Mouse (Mus musculus) MEL (cell line): ENCODE results near the gene Mob3c. TPM values are rescaled to one million over a fixed set of nuclear protein-coding genes. Genes with fewer than 3 reads are reported as not detected.

Source experiments
- DNase-seq: peaks from one replicate; pipeline ENCODE4 v3.0.0; 2011; ENCODE audit warnings: low read depth, low spot score
- H3K27ac ChIP-seq: 2 replicates; pipeline ENCODE4 v1.5.1; 2012; ENCODE audit warnings: low read depth, mild to moderate bottlenecking, control low read depth, low read length, moderate library complexity; ENCODE audit not compliant: control insufficient read depth
- H3K27me3 ChIP-seq, 2 experiments: fragments of 150-350 bp in 1 of 2; sonication (generic) in 1 of 2; 2 replicates each; pipeline ENCODE4 v1.6.1; 2012; ENCODE audit warnings: low read length in 2 of 2, mild to moderate bottlenecking in 2 of 2, improper control_type of control experiment in 1 of 2, moderate library complexity in 1 of 2; ENCODE audit not compliant: insufficient read depth in 2 of 2, control insufficient read depth in 1 of 2
- H3K36me3 ChIP-seq, 2 experiments: 2 replicates each; pipeline ENCODE4 v1.6.1; 2012 to 2014; ENCODE audit warnings: low read length in 2 of 2, improper control_type of control experiment in 1 of 2, inconsistent platforms in 1 of 2, mild to moderate bottlenecking in 1 of 2; ENCODE audit not compliant: insufficient read depth in 2 of 2, control insufficient read depth in 1 of 2
- H3K4me1 ChIP-seq, 2 experiments: fragments of 150-350 bp in 1 of 2; sonication (generic) in 1 of 2; 2 replicates each; pipeline ENCODE4 v1.6.1; 2012; ENCODE audit warnings: low read length in 2 of 2, improper control_type of control experiment in 1 of 2, mild to moderate bottlenecking in 1 of 2; ENCODE audit not compliant: insufficient read depth in 2 of 2, control insufficient read depth in 1 of 2
- H3K4me3 ChIP-seq, 2 experiments: fragments of 150-350 bp in 1 of 2; sonication (generic) in 1 of 2; 2 replicates each; pipeline ENCODE4 v1.5.1; 2012; ENCODE audit warnings: low read depth in 2 of 2, low read length in 2 of 2, mild to moderate bottlenecking in 2 of 2, moderate library complexity in 2 of 2, control low read depth in 1 of 2, improper control_type of control experiment in 1 of 2; ENCODE audit not compliant: control insufficient read depth in 1 of 2, insufficient read depth in 1 of 2
- H3K79me2 ChIP-seq: 2 replicates; pipeline ENCODE4 v1.6.1; 2012; ENCODE audit warnings: mild to moderate bottlenecking, low read length, moderate library complexity; ENCODE audit not compliant: control insufficient read depth, poor library complexity, insufficient read depth
- H3K9ac ChIP-seq: 2 replicates; pipeline ENCODE4 v1.6.1; 2012; ENCODE audit warnings: low read depth, mild to moderate bottlenecking, control low read depth, low read length, moderate library complexity; ENCODE audit not compliant: control insufficient read depth, poor library complexity, severe bottlenecking
- H3K9me3 ChIP-seq: fragments of 150-350 bp; sonication (generic); replicated peaks from 2 replicates; pipeline ENCODE4 v1.6.1; 2012; ENCODE audit warnings: mild to moderate bottlenecking, low read length, improper control_type of control experiment, moderate library complexity; ENCODE audit not compliant: insufficient read depth
- BHLHE40 ChIP-seq: IDR thresholded peaks from 2 replicates; pipeline ENCODE4 v1.6.1; 2012; ENCODE audit warnings: low read depth, mild to moderate bottlenecking, inconsistent platforms, low read length, improper control_type of control experiment, borderline replicate concordance
- CTCF ChIP-seq, 3 experiments: IDR thresholded peaks in 2 of 3; conservative IDR thresholded peaks in 1 of 3; 2 replicates each; pipeline ENCODE4 v1.5.1; 2011 to 2012; ENCODE audit warnings: low read length in 3 of 3, low read depth in 2 of 3, mild to moderate bottlenecking in 2 of 3, improper control_type of control experiment in 1 of 3, inconsistent platforms in 1 of 3, mixed read lengths in 1 of 3, moderate library complexity in 1 of 3; ENCODE audit not compliant: control insufficient read depth in 1 of 3, insufficient read depth in 1 of 3, poor library complexity in 1 of 3, severe bottlenecking in 1 of 3
- E2F4 ChIP-seq: IDR thresholded peaks from 2 replicates; pipeline ENCODE4 v1.6.1; 2011; ENCODE audit warnings: low read depth, low read length, improper control_type of control experiment, borderline replicate concordance
- ELF1 ChIP-seq: IDR thresholded peaks from 2 replicates; pipeline ENCODE4 v1.6.1; 2014; ENCODE audit warnings: low read depth, mild to moderate bottlenecking, inconsistent platforms, low read length, improper control_type of control experiment, moderate library complexity
- EP300 ChIP-seq, 2 experiments: IDR thresholded peaks; 2 replicates each; pipeline ENCODE4 v1.6.1; 2011; ENCODE audit warnings: improper control_type of control experiment in 2 of 2, low read length in 2 of 2, low read depth in 1 of 2, mild to moderate bottlenecking in 1 of 2
- GATA1 ChIP-seq: IDR thresholded peaks from 2 replicates; pipeline ENCODE4 v1.6.1; 2011; ENCODE audit warnings: low read depth, low read length, improper control_type of control experiment
- HCFC1 ChIP-seq: IDR thresholded peaks from 2 replicates; pipeline ENCODE4 v1.6.1; 2012; ENCODE audit warnings: low read depth, mild to moderate bottlenecking, inconsistent platforms, low read length, improper control_type of control experiment, moderate library complexity
- MAFK ChIP-seq: IDR thresholded peaks from 2 replicates; pipeline ENCODE4 v1.6.1; 2011; ENCODE audit warnings: low read depth, mild to moderate bottlenecking, low read length, improper control_type of control experiment, borderline replicate concordance
- MAZ ChIP-seq: IDR thresholded peaks from 2 replicates; pipeline ENCODE4 v1.6.1; 2012; ENCODE audit warnings: low read depth, mild to moderate bottlenecking, inconsistent platforms, low read length, improper control_type of control experiment
- MEF2A ChIP-seq: IDR thresholded peaks from 2 replicates; pipeline ENCODE4 v1.6.1; 2014; ENCODE audit warnings: low read depth, mild to moderate bottlenecking, inconsistent platforms, low read length, improper control_type of control experiment; ENCODE audit not compliant: poor library complexity, insufficient replicate concordance, severe bottlenecking; ENCODE audit errors: extremely low read depth
- MXI1 ChIP-seq: IDR thresholded peaks from 2 replicates; pipeline ENCODE4 v1.6.1; 2011; ENCODE audit warnings: mild to moderate bottlenecking, low read depth, low read length, improper control_type of control experiment
- MYB ChIP-seq: IDR thresholded peaks from 2 replicates; pipeline ENCODE4 v1.6.1; 2011; ENCODE audit warnings: mild to moderate bottlenecking, low read depth, low read length, improper control_type of control experiment
- MYC ChIP-seq: IDR thresholded peaks from 2 replicates; pipeline ENCODE4 v1.6.1; 2011; ENCODE audit warnings: low read depth, mild to moderate bottlenecking, low read length, improper control_type of control experiment, moderate library complexity
- NELFE ChIP-seq: IDR thresholded peaks from 2 replicates; pipeline ENCODE4 v1.6.1; 2011; ENCODE audit warnings: low read depth, low read length, improper control_type of control experiment
- NRF1 ChIP-seq: IDR thresholded peaks from 2 replicates; pipeline ENCODE4 v1.6.1; 2014; ENCODE audit warnings: low read depth, mild to moderate bottlenecking, inconsistent platforms, low read length, improper control_type of control experiment, moderate library complexity; ENCODE audit not compliant: poor library complexity, insufficient read depth, severe bottlenecking
- POLR2A ChIP-seq, 2 experiments: IDR thresholded peaks; 2 replicates each; pipeline ENCODE4 v1.6.1; 2011 to 2012; ENCODE audit warnings: low read length in 2 of 2, mild to moderate bottlenecking in 2 of 2, control low read depth in 1 of 2, improper control_type of control experiment in 1 of 2, low read depth in 1 of 2, moderate library complexity in 1 of 2; ENCODE audit not compliant: control insufficient read depth in 1 of 2, insufficient read depth in 1 of 2, poor library complexity in 1 of 2
- POLR2AphosphoS2 ChIP-seq: IDR thresholded peaks from 2 replicates; pipeline ENCODE4 v1.6.1; 2011; ENCODE audit warnings: low read length, improper control_type of control experiment
- RAD21 ChIP-seq: IDR thresholded peaks from 2 replicates; pipeline ENCODE4 v1.6.1; 2011; ENCODE audit warnings: mild to moderate bottlenecking, low read depth, low read length, improper control_type of control experiment
- RCOR1 ChIP-seq: IDR thresholded peaks from 2 replicates; pipeline ENCODE4 v1.6.1; 2012; ENCODE audit warnings: low read depth, mild to moderate bottlenecking, inconsistent platforms, low read length, improper control_type of control experiment
- TAL1 ChIP-seq: IDR thresholded peaks from 2 replicates; pipeline ENCODE4 v1.6.1; 2012; ENCODE audit warnings: mild to moderate bottlenecking, inconsistent platforms, low read length, moderate library complexity, mixed read lengths
- UBTF ChIP-seq: IDR thresholded peaks from 2 replicates; pipeline ENCODE4 v1.6.1; 2012; ENCODE audit warnings: low read depth, mild to moderate bottlenecking, inconsistent platforms, low read length, improper control_type of control experiment, moderate library complexity, borderline replicate concordance; ENCODE audit not compliant: insufficient read depth
- USF1 ChIP-seq: IDR thresholded peaks from 2 replicates; pipeline ENCODE4 v1.6.1; 2014; ENCODE audit warnings: low read depth, mild to moderate bottlenecking, inconsistent platforms, low read length, improper control_type of control experiment, moderate library complexity
- USF2 ChIP-seq, 2 experiments: IDR thresholded peaks; 2 replicates each; pipeline ENCODE4 v1.6.1; 2011 to 2012; ENCODE audit warnings: improper control_type of control experiment in 2 of 2, low read length in 2 of 2, borderline replicate concordance in 1 of 2, inconsistent platforms in 1 of 2, low read depth in 1 of 2, mild to moderate bottlenecking in 1 of 2; ENCODE audit not compliant: insufficient read depth in 1 of 2
- ZC3H11A ChIP-seq: IDR thresholded peaks from 2 replicates; pipeline ENCODE4 v1.6.1; 2012; ENCODE audit warnings: low read depth, mild to moderate bottlenecking, inconsistent platforms, low read length, improper control_type of control experiment
- ZKSCAN1 ChIP-seq: IDR thresholded peaks from 2 replicates; pipeline ENCODE4 v1.6.1; 2012; ENCODE audit warnings: low read depth, mild to moderate bottlenecking, inconsistent platforms, low read length, improper control_type of control experiment, moderate library complexity
- ZMIZ1 ChIP-seq: IDR thresholded peaks from 2 replicates; pipeline ENCODE4 v1.6.1; 2012; ENCODE audit warnings: low read depth, mild to moderate bottlenecking, inconsistent platforms, low read length, improper control_type of control experiment, moderate library complexity
- ZNF384 ChIP-seq: IDR thresholded peaks from 2 replicates; pipeline ENCODE4 v1.6.1; 2012; ENCODE audit warnings: low read depth, mild to moderate bottlenecking, inconsistent platforms, low read length, improper control_type of control experiment
- polyA plus RNA-seq, 2 experiments: library from polyadenylated mRNA; stranded (reverse) in 1 of 2; unstranded in 1 of 2; fragments of >175 nt in 1 of 2; fragments of >200 nt in 1 of 2; gene quantifications; 2 replicates each; pipeline versions ENCODE4 v1.2.1 to v1.2.4; 2012; ENCODE audit warnings: low replicate concordance in 2 of 2, low read depth in 1 of 2; ENCODE audit not compliant: insufficient read length in 2 of 2, insufficient read depth in 1 of 2, missing spikeins in 1 of 2
- total RNA-seq: library from RNA; depleted of rRNA; stranded (reverse); fragments of 300-350 nt; gene quantifications from 2 replicates; pipeline ENCODE4 v1.2.3, GENCODE M21; 2012

The Mob3c gene
- total and polyA plus RNA-seq, 3 experiments, result 9.5 to 17.7 TPM; not detected in 1

DNA sequence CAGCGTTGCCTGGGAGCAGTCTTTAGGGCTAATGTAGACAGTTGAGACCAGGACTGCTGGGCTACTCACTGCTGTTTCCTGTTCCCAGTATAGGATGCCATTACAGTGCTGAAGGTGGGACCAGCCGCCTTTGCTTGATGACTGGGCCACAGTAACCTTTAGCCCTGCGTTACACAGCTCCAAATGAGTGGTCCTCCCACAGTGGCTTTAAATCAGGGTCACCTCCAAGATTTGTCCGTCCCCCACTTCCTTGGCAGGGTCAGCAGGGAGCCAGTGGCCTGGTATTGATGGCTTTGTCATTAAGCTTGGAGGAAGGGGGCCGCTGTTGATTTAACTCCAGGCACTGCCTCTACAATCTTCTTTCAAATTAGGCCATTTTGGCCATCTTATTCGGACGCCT lies 35.5 kb downstream of the Mob3c start:
- no peak for DNase-seq
- Histone ChIP-seq H3K4me1 (peaks cover 0 to 2% of the 10 kb centered on the region in 2 experiments; a peak in 1 of 4 replicates), H3K9ac (no peak overlapping the region), H3K9me3 (no peaks in the 10 kb centered on the region), H3K36me3 (peaks cover under 1 to 14% of the 10 kb centered on the region in 2 experiments; a peak in 3 of 4 replicates), H3K4me3 (no peak overlapping the region), H3K27ac (no peak overlapping the region), H3K27me3 (no peaks in the 10 kb centered on the region), H3K79me2 (no peaks in the 10 kb centered on the region)
- no peak for TF ChIP-seq MAZ
- TF ChIP-seq POLR2A (IDR thresholded peaks at IDR 0.05; ENCODE audit: control insufficient read depth in 1 of 2, insufficient read depth in 1 of 2, low read depth in 1 of 2, low read length in 2 of 2, poor library complexity in 1 of 2), result no peak
- no peak for TF ChIP-seq ZKSCAN1
- no peak for TF ChIP-seq MXI1
- no peak for TF ChIP-seq POLR2AphosphoS2
- TF ChIP-seq ZMIZ1, result no peak
- no peak for TF ChIP-seq UBTF
- TF ChIP-seq TAL1, result no peak
- TF ChIP-seq RAD21, result no peak
- TF ChIP-seq MYC, result no peak
- no peak for TF ChIP-seq EP300 (IDR thresholded peaks at IDR 0.05; ENCODE audit: low read depth in 1 of 2, low read length in 2 of 2)
- no peak for TF ChIP-seq MEF2A
- TF ChIP-seq ZNF384, result no peak
- no peak for TF ChIP-seq MYB
- no peak for TF ChIP-seq NELFE
- no peak for TF ChIP-seq HCFC1
- TF ChIP-seq USF1, result no peak

DNA sequence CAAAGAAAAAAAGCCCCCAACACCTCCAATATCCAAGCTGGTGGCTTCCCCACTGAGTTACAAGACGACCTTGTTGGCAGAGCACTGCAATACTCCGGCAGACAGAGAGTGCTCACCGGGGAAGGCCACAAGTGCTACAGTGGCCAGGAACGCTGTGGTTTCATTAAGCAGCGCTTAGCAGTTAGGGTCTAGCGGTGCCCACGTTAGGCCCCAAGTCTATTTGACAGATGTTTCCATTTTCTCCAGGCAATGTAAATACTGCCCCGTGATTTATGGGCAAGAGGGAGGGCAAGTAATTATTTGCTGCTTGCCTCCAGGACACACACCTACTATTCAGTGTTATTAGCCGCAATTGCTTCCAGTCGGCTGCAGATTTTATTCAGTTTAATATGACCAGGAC lies 36.0 kb downstream of the Mob3c start:
- H3K4me1 ChIP-seq, result no peaks in the 10 kb centered on the region
- H3K9me3 ChIP-seq, result no peaks in the 10 kb centered on the region
- no peak overlapping the region for H3K9ac ChIP-seq
- TF ChIP-seq BHLHE40 (no peak), CTCF (IDR thresholded peaks at IDR 0.05 in 2 of 3, conservative IDR thresholded peaks at IDR 0.05 in 1 of 3; ENCODE audit: control insufficient read depth in 1 of 3, insufficient read depth in 1 of 3, low read depth in 2 of 3, low read length in 3 of 3, poor library complexity in 1 of 3, severe bottlenecking in 1 of 3) (no peak), RCOR1 (no peak), MEF2A (no peak), USF2 (IDR thresholded peaks at IDR 0.05; ENCODE audit: borderline replicate concordance in 1 of 2, insufficient read depth in 1 of 2, low read depth in 1 of 2, low read length in 2 of 2) (no peak), POLR2AphosphoS2 (no peak), GATA1 (no peak), E2F4 (no peak), USF1 (no peak), ZKSCAN1 (no peak), ELF1 (no peak), MYC (no peak), MAZ (no peak), MAFK (no peak), POLR2A (IDR thresholded peaks at IDR 0.05; ENCODE audit: control insufficient read depth in 1 of 2, insufficient read depth in 1 of 2, low read depth in 1 of 2, low read length in 2 of 2, poor library complexity in 1 of 2) (no peak), EP300 (IDR thresholded peaks at IDR 0.05; ENCODE audit: low read depth in 1 of 2, low read length in 2 of 2) (no peak), NRF1 (no peak), ZC3H11A (no peak), TAL1 (no peak)
- H3K4me3 ChIP-seq, result no peak overlapping the region
- DNase-seq, result no peak
- no peaks in the 10 kb centered on the region for H3K27me3 ChIP-seq
- H3K36me3 ChIP-seq, result peaks cover 0 to 14% of the 10 kb centered on the region in 2 experiments; a peak in 2 of 4 replicates
- no peaks in the 10 kb centered on the region for H3K79me2 ChIP-seq
- H3K27ac ChIP-seq, result no peak overlapping the region
